Mouse (Mus musculus): Measurements from ENCODE around the gene Igsf8.

Gene Igsf8

GRCm38 (mm10) chr1:172352001-172352400 is 90.6 kb downstream of the Igsf8 start:
- DNase-seq, result no peak

GRCm38 (mm10) chr1:172352453-172352852 is 91.0 kb downstream of the Igsf8 start:
- DNase-seq, result no peak

GRCm38 (mm10) chr1:172355336-172355735 is 93.9 kb downstream of the Igsf8 start:
- no peak for DNase-seq

GRCm38 (mm10) chr1:172357550-172357949 is 96.1 kb downstream of the Igsf8 start:
- DNase-seq, result peak; percentile 77 to 82

GRCm38 (mm10) chr1:172358341-172358740 is 96.9 kb downstream of the Igsf8 start:
- DNase-seq, result no peak

GRCm38 (mm10) chr1:172364684-172365083 is 103.2 kb downstream of the Igsf8 start:
- DNase-seq, result peak; percentile 40 to 52

- DNase-seq, result peak in 1 of 2 experiments; percentile 39
These were observed 107.5 kb downstream of the Igsf8 start for GRCm38 (mm10) chr1:172368768-172369418.
